Mouse (Mus musculus) thymus, adult 2 months (tissue): Measurements from ENCODE around the gene Fgf14. TPM values are rescaled to one million over a fixed set of nuclear protein-coding genes. Genes with fewer than 3 reads are reported as not detected.

Source experiments
- DNase-seq: peaks from one replicate; pipeline ENCODE4 v3.0.0; 2021
- H3K27ac ChIP-seq: fragments of 200-500 bp; 2 replicates; pipeline ENCODE4 v1.5.1; 2012; ENCODE audit warnings: low read length, control low read depth; ENCODE audit not compliant: control insufficient read depth, insufficient read depth
- H3K27me3 ChIP-seq: fragments of 200-500 bp; 2 replicates; pipeline ENCODE4 v1.6.1; 2012; ENCODE audit warnings: mild to moderate bottlenecking, low read length, moderate library complexity, mixed read lengths; ENCODE audit not compliant: control insufficient read depth, insufficient read depth
- H3K36me3 ChIP-seq: fragments of 200-500 bp; 2 replicates; pipeline ENCODE4 v1.6.1; 2012; ENCODE audit warnings: mild to moderate bottlenecking, low read length, moderate library complexity; ENCODE audit not compliant: control insufficient read depth, insufficient read depth
- H3K4me1 ChIP-seq: fragments of 200-500 bp; replicated peaks from 2 replicates; pipeline ENCODE4 v1.6.1; 2012; ENCODE audit warnings: low read length; ENCODE audit not compliant: control insufficient read depth, insufficient read depth
- H3K4me3 ChIP-seq: fragments of 200-500 bp; 2 replicates; pipeline ENCODE4 v1.5.1; 2012; ENCODE audit warnings: mild to moderate bottlenecking, low read length, control low read depth, moderate library complexity; ENCODE audit not compliant: control insufficient read depth, insufficient read depth
- CTCF ChIP-seq: fragments of 200-500 bp; IDR thresholded peaks from 2 replicates; pipeline ENCODE4 v1.5.1; 2012; ENCODE audit warnings: mild to moderate bottlenecking, control low read depth, low read length, moderate library complexity, borderline replicate concordance; ENCODE audit not compliant: control insufficient read depth, poor library complexity, insufficient read depth; ENCODE audit errors: extremely low read depth
- POLR2A ChIP-seq: fragments of 200-500 bp; IDR thresholded peaks from 2 replicates; pipeline ENCODE4 v1.6.1; 2012; ENCODE audit warnings: mild to moderate bottlenecking, low read length, control low read depth, moderate library complexity; ENCODE audit not compliant: control insufficient read depth, poor library complexity, insufficient read depth; ENCODE audit errors: extremely low read depth
- WGBS: fragments of 180-500 bp; shearing (Covaris S2); methylation state at CpG from one replicate; pipeline ENCODE4 v1.1.7; 2018; 5-methylcytosine and 5-hydroxymethylcytosine counted together
- polyA plus RNA-seq: library from polyadenylated mRNA; depleted of rRNA; stranded (reverse); fragments of >200 nt; gene quantifications from 2 replicates; pipeline ENCODE4 v1.2.3, GENCODE M21; 2012

Gene Fgf14
- polyA plus RNA-seq, 1 experiment: 4.5 TPM

GRCm38 (mm10) chr14:124163618-124164185, 513.2 kb downstream of the Fgf14 start:
- WGBS: 66% methylated on average over 1 of the region's 1 CpGs
- H3K27ac ChIP-seq: no peak overlapping the region
- no peaks in the 10 kb centered on the region for H3K4me1 ChIP-seq
- H3K4me3 ChIP-seq: no peak overlapping the region
- no peak for TF ChIP-seq POLR2A
- no peak for TF ChIP-seq CTCF
- no peaks in the 10 kb centered on the region for H3K36me3 ChIP-seq
- no peaks in the 10 kb centered on the region for H3K27me3 ChIP-seq
- DNase-seq: no peak

DNA sequence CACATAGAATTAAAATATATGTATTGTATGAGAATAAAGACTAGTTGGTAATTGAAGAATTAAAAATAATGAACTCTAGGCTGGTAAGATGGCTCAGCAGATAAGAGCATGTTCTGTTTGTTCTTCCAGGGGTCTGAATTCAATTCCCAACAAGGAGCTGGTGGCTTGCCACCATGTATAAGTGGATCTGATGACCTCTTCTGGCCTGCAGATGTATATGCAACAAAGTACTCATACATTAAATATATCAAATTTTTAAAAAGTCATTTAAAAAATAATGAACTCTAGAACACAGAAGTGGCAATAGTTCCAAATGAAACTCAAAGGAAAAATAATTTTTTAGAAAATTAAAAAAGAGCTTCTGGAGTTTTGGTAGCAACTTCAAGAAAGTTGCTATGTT, 529.5 kb downstream of the Fgf14 start:
- H3K4me3 ChIP-seq: no peak overlapping the region
- no peaks in the 10 kb centered on the region for H3K27me3 ChIP-seq
- TF ChIP-seq POLR2A (no peak), CTCF (no peak)
- no peaks in the 10 kb centered on the region for H3K4me1 ChIP-seq
- DNase-seq: no peak
- no peak overlapping the region for H3K27ac ChIP-seq
- no peaks in the 10 kb centered on the region for H3K36me3 ChIP-seq

DNA sequence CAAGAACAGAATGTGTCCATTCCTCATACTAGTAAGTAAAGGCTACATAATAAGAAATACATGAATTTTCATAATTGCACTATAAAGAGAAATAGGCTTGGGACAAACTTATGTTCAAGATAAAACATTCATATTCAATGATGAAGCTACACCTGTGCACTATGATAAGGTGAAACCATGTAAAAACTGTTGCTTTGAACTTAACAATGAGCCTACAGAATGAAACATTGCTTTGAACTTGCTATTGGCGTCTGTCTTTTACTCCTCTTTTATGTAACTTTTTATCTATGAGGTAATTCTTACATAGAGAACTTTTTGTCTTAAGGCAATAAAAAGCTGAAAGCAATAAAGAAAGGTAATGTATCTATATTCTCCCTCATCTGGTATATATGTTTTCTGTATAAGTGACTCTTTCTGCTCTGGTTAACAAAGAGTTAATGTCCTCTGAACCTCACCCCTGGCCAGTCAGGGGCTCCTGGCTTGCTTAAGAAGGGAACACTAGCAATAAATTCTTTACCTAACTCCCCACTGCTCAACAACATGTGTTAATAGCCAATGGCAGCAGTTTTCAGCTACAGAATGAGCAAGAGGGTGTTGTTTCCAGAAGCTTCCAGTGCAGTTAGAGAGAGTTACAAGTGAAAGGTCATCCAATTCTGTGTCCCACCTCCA, 569.6 kb downstream of the Fgf14 start:
- H3K36me3 ChIP-seq: no peaks in the 10 kb centered on the region
- DNase-seq: no peak
- no peaks in the 10 kb centered on the region for H3K27me3 ChIP-seq
- no peaks in the 10 kb centered on the region for H3K4me1 ChIP-seq
- TF ChIP-seq POLR2A (no peak), CTCF (no peak)
- H3K27ac ChIP-seq: no peak overlapping the region
- no peak overlapping the region for H3K4me3 ChIP-seq
- WGBS: 93% methylated on average over 1 of the region's 1 CpGs

DNA sequence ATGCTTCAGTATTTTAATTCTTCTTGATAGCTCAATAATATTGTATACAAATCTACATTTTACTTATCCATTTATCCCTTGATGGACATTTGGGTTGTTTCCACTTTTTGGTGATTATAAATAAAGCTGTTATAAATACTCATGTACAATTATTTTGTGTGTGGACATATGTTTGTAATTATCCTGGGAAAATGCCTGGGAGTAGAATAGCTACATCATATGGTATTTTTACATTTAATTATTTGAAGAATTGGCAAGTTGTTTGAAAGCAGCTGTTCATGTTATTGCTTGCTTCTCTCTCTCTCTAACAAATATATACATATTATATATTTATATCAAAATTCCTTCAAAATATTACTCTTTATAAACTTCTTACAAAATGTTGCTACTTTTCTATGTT, 593.8 kb downstream of the Fgf14 start:
- TF ChIP-seq POLR2A (no peak), CTCF (no peak)
- H3K27me3 ChIP-seq: no peaks in the 10 kb centered on the region

GRCm38 (mm10) chr14:124044016-124044415, 632.9 kb downstream of the Fgf14 start:
- TF ChIP-seq CTCF (no peak), POLR2A (no peak)
- 90% methylated on average over 1 of the region's 1 CpGs for WGBS
- no peak overlapping the region for H3K4me3 ChIP-seq
- no peak overlapping the region for H3K27ac ChIP-seq
- H3K36me3 ChIP-seq: no peaks in the 10 kb centered on the region
- DNase-seq: no peak
- H3K4me1 ChIP-seq: no peaks in the 10 kb centered on the region
- no peaks in the 10 kb centered on the region for H3K27me3 ChIP-seq

More for the DNA sequence above, 593.8 kb downstream of the Fgf14 start:
- no peak for DNase-seq
- Histone ChIP-seq H3K27ac (no peak overlapping the region), H3K4me3 (no peak overlapping the region), H3K36me3 (no peaks in the 10 kb centered on the region), H3K4me1 (no peaks in the 10 kb centered on the region)

- no peak overlapping the region for H3K4me3 ChIP-seq
- H3K36me3 ChIP-seq: no peaks in the 10 kb centered on the region
- no peak for TF ChIP-seq POLR2A
- TF ChIP-seq CTCF: no peak
- H3K27ac ChIP-seq: no peak overlapping the region
- WGBS: 83% methylated on average over 1 of the region's 1 CpGs
- no peaks in the 10 kb centered on the region for H3K4me1 ChIP-seq
- H3K27me3 ChIP-seq: no peaks in the 10 kb centered on the region
- DNase-seq: no peak
Observed at GRCm38 (mm10) chr14:124040651-124041050, 636.3 kb downstream of the Fgf14 start.

GRCm38 (mm10) chr14:124037434-124037833, 639.5 kb downstream of the Fgf14 start:
- no peaks in the 10 kb centered on the region for H3K4me1 ChIP-seq
- no peak for DNase-seq
- no peak for TF ChIP-seq CTCF
- no peak for TF ChIP-seq POLR2A
- H3K4me3 ChIP-seq: no peak overlapping the region
- no peak overlapping the region for H3K27ac ChIP-seq
- H3K27me3 ChIP-seq: no peaks in the 10 kb centered on the region
- H3K36me3 ChIP-seq: no peaks in the 10 kb centered on the region
- WGBS: 94% methylated on average over 4 of the region's 4 CpGs
